Mouse (Mus musculus) forebrain, embryonic 10.5 days (tissue): ENCODE results near the gene Sae1. TPM values are rescaled to one million over a fixed set of nuclear protein-coding genes. Genes with fewer than 3 reads are reported as not detected.
"Not testable (repeated sequence)": the region's sequence is repeated elsewhere in the genome, so short reads cannot be mapped to it uniquely, and the experiment has no call there.

ENCODE experiments used
- DNase-seq: peaks from one replicate; pipeline ENCODE4 v3.0.0-alpha.2; 2017; ENCODE audit warnings: low spot score; ENCODE audit errors: extremely low spot score
- H3K27ac ChIP-seq: fragments of 300-500 bp; sonication (generic); 2 replicates; pipeline ENCODE4 v1.5.1; 2016; ENCODE audit warnings: mild to moderate bottlenecking
- H3K27me3 ChIP-seq: fragments of 300-500 bp; sonication (generic); 2 replicates; pipeline ENCODE4 v1.6.1; 2016; ENCODE audit warnings: mild to moderate bottlenecking; ENCODE audit not compliant: poor library complexity, severe bottlenecking
- H3K36me3 ChIP-seq: fragments of 300-500 bp; sonication (generic); replicated peaks from 2 replicates; pipeline ENCODE4 v1.6.1; 2016; ENCODE audit warnings: mild to moderate bottlenecking, moderate library complexity
- H3K4me1 ChIP-seq: fragments of 300-500 bp; sonication (generic); 2 replicates; pipeline ENCODE4 v1.6.1; 2016
- H3K4me3 ChIP-seq: fragments of 300-500 bp; sonication (generic); 2 replicates; pipeline ENCODE4 v1.5.1; 2016; ENCODE audit warnings: mild to moderate bottlenecking, moderate library complexity
- H3K9me3 ChIP-seq: fragments of 300-500 bp; sonication (generic); 2 replicates; pipeline ENCODE4 v1.6.1; 2016; ENCODE audit warnings: mild to moderate bottlenecking, moderate library complexity
- whole genome bisulfite sequencing: fragments of 180-500 bp; shearing (Covaris S2); methylation state at CpG from one replicate; pipeline ENCODE4 v1.1.7; 2016; 5-methylcytosine and 5-hydroxymethylcytosine counted together
- polyA plus RNA-seq: library from polyadenylated mRNA; unstranded; fragments of >200 nt; fragmentation: Nextera tagmentation; extraction: Ambion mirVana; gene quantifications from 2 replicates; pipeline ENCODE4 v1.2.1, GENCODE M21; 2016

Sae1 gene
- polyA plus RNA-seq, 1 experiment from 2014 or later = 505 TPM

DNA sequence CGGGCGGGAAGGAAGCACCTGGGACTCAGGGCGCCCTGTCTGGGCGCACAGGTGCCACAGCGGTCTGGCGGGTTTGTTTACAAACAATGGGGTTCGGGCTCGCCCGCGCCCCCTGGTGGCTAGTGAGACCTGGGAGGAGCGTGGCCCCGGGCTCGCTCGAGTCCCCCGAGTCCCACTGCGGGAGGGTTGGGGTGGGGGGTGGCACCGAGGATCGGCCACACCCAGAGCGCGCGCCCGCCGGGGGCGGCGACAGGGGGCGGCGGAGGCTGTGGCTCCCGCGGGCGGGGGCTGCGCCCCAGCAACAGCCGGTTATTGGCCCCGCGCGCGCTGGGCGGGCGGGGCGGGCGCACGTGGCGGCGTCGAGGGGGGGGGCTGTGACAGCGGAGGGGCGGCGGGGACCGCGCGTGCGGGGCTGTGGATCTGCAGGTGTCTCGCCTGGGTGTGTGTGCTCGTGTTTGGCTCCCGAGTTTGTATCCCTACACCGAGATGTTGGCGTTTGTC, 77.5 kb downstream of the Sae1 start:
- peaks cover 67% of the 10 kb centered on the region for H3K4me1 ChIP-seq
- WGBS = 0% methylated on average over 44 of the region's 56 CpGs

DNA sequence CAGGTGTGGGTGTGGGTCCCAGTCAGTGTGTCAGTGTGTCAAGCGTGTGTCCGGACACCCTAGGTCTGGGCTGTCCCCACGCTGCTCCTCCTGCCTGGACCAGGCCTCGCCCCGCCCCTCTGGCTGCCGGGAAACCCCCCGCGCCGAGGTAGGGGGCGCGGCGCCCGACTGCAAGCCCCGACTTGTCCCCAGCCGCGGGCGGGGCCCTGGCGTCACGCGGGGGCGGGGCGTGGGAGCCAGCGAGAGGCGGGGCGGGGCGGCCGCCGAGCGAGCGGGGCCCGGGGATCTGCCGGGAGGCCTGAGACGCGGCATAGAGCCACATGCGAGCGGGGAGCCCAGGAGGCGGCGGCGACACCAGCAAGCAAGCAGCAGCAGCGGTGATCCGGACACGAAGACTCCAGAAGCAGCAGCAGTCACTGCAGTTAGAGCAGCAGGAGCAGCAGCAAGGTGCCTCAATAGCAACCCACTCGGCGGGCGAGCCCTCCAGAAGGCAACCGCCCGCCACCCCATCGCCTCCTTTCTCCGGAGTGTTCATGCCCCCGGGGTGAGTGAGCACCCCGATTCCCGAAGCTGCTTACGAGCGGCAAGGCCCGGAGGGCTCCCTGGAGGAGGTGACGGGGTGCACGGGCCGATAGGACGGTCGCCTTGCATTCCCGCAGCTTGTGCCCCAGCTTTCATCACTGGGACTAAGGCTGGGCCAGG, 78.1 kb downstream of the Sae1 start:
- Histone ChIP-seq H3K9me3 (no peaks in the 10 kb centered on the region), H3K27ac (peak overlapping the region; percentile 99), H3K4me3 (peak overlapping the region; percentile 89), H3K27me3 (peaks cover 11% of the 10 kb centered on the region; the same call in 1 of the 2 replicates), H3K36me3 (no peaks in the 10 kb centered on the region), H3K4me1 (peaks cover 63% of the 10 kb centered on the region)
- DNase-seq = peak; percentile 69
- WGBS = 1% methylated on average over 61 of the region's 61 CpGs

More for the DNA sequence above, 77.5 kb downstream of the Sae1 start:
- peak; percentile 77 for DNase-seq
- Histone ChIP-seq H3K9me3 (no peaks in the 10 kb centered on the region), H3K27ac (peak overlapping the region; percentile 99), H3K36me3 (no peaks in the 10 kb centered on the region), H3K27me3 (peaks cover 11% of the 10 kb centered on the region; the same call in 1 of the 2 replicates), H3K4me3 (peak overlapping the region; percentile 89)

DNA sequence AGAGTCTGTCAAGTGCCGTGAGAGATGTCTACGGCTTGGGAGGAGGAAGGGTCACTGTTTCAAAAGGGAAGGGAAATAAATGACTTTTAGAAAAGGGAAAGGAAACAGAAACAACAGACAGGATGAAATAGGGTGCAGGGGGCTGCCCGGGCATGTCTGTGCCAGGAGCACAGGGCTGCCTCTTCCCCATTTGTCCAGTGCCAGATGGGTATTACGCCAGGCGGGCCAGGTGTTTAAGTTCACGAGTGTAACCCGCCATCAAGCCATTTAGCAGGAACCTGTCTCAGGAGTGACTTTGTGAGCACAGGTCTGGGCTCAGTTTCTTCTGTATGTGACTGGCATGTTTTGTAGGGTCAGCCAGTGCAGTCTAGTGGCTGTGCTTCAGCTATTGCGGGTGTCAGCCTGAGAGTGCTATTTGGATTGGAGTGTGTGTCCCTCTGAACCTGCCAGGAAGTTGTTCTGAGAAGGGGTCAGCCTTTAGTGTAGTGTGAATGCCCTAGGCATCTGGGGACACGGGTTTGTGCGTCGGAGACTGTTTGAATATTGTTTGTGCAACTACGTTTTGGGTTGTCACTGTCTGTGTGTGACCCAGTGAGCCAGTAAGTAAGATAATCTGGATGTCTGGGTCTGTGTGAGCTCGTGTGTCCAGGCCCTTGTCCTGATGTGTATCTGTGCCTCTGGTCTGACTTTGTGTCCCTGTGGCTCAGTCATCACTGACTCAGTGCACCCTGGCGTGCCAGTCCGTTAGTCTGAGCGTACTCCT, 78.9 kb downstream of the Sae1 start:
- Histone ChIP-seq H3K27me3 (peaks cover 11% of the 10 kb centered on the region; the same call in 1 of the 2 replicates), H3K27ac (peak overlapping the region; percentile 99), H3K4me1 (peaks cover 56% of the 10 kb centered on the region), H3K9me3 (no peaks in the 10 kb centered on the region), H3K4me3 (peak overlapping the region; percentile 89), H3K36me3 (no peaks in the 10 kb centered on the region)
- WGBS = 52% methylated on average over 16 of the region's 16 CpGs
- DNase-seq = no peak

DNA sequence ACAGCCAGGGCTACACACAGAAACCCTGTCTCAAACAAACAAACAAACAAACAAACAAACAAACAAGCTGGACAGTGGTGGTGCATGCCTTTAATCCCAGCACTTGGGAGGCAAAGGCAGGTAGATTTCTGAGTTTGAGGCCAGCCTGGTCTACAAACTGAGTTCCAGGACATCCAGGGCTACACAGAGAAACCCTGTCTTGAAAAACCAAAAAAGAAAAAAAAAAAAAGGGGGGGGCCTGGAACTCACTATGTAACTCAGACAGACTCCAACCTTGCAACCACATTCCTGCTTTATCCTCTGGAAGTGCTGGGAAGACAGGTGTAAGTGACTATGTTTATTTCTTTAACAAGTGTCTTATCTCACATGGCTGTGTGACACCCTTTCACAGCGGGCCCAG, 79.5 kb downstream of the Sae1 start, which contains the start of gene Bbc3:
TSS of gene Bbc3 (plus strand) at position 301 of the 400 bp plus-strand sequence.
- WGBS = 70% methylated on average over 1 of the region's 1 CpGs
- not testable (repeated sequence) for DNase-seq
- peak within 1 kb of the TSS; percentile 99 for H3K27ac ChIP-seq

GRCm38 (mm10) chr7:16307141-16307540, 80.5 kb downstream of the Sae1 start:
- 78% methylated on average over 6 of the region's 6 CpGs for WGBS
- not testable (repeated sequence) for DNase-seq, H3K9me3 ChIP-seq, H3K27ac ChIP-seq, H3K4me3 ChIP-seq, H3K36me3 ChIP-seq
- H3K4me1 ChIP-seq = peaks cover 40% of the 10 kb centered on the region
- peaks cover 11% of the 10 kb centered on the region; the same call in 1 of the 2 replicates for H3K27me3 ChIP-seq

More for the DNA sequence above, 79.5 kb downstream of the Sae1 start, which contains the start of gene Bbc3:
- peaks cover 49% of the 10 kb centered on the region for H3K4me1 ChIP-seq
- H3K36me3 ChIP-seq, H3K9me3 ChIP-seq: not testable (repeated sequence)
- H3K4me3 ChIP-seq = peak within 1 kb of the TSS; percentile 89
- H3K27me3 ChIP-seq = peaks cover 11% of the 10 kb centered on the region; the same call in 1 of the 2 replicates

GRCm38 (mm10) chr7:16299419-16300035, 88.1 kb downstream of the Sae1 start:
- Histone ChIP-seq H3K4me1 (peaks cover 51% of the 10 kb centered on the region), H3K27ac (peak overlapping the region; percentile 87)

GRCm38 (mm10) chr7:16298927-16299326, 88.7 kb downstream of the Sae1 start:
- no peaks in the 10 kb centered on the region for H3K36me3 ChIP-seq
- no peaks in the 10 kb centered on the region for H3K9me3 ChIP-seq
- H3K27ac ChIP-seq = peak overlapping the region; percentile 87
- no peak for DNase-seq
- WGBS = 80% methylated on average over 5 of the region's 5 CpGs
- H3K4me3 ChIP-seq = peak overlapping the region; percentile 61
- peaks cover 53% of the 10 kb centered on the region for H3K4me1 ChIP-seq
- H3K27me3 ChIP-seq = peaks cover 16% of the 10 kb centered on the region; the same call in 1 of the 2 replicates

More at GRCm38 (mm10) chr7:16299419-16300035, 88.1 kb downstream of the Sae1 start:
- Histone ChIP-seq H3K4me3 (peak overlapping the region; percentile 61), H3K27me3 (peaks cover 16% of the 10 kb centered on the region; the same call in 1 of the 2 replicates), H3K9me3 (no peaks in the 10 kb centered on the region), H3K36me3 (no peaks in the 10 kb centered on the region)
- WGBS = under 1% methylated on average over 52 of the region's 52 CpGs
- DNase-seq = peak; percentile 92

- DNase-seq = no peak
- Histone ChIP-seq H3K27ac (peak overlapping the region; percentile 35; the same call in 1 of the 2 replicates), H3K9me3 (no peaks in the 10 kb centered on the region), H3K27me3 (peaks cover 16% of the 10 kb centered on the region; the same call in 1 of the 2 replicates), H3K36me3 (no peaks in the 10 kb centered on the region), H3K4me1 (peaks cover 53% of the 10 kb centered on the region), H3K4me3 (no peak overlapping the region)
- WGBS = 63% methylated on average over 2 of the region's 2 CpGs
These were observed 90.0 kb downstream of the Sae1 start for GRCm38 (mm10) chr7:16297616-16298015.

DNA sequence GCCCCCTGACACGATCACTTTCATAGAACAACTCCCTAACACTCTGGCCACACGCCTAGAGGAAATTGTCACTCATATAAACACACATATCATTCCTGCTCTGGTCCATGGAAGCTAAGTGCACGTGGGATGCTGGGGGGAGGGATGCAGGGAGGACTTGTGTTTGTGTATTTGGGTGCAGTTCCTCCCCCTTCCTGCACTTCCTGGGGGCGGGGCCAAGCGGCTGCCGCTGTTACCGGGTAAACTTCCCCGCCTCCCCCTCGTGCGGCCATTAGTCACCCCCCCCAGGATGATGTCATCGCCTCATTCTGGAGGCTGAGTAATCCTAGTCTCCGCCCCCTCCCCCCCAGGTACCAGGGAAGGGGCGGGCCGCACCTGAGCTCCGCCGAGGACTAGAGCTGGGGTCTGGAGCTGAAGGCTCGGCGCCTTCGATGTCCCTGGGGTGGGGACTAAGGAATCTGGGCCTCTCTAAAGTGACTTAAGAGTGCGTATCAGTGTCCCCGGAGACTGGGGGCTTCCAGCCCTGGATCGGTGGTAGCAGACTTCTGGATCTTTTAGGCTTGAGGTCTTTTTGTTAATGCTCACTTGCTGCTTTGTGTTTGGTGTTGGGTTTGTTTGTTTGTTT, 90.7 kb downstream of the Sae1 start:
- H3K9me3 ChIP-seq = no peaks in the 10 kb centered on the region
- peaks cover 16% of the 10 kb centered on the region; the same call in 1 of the 2 replicates for H3K27me3 ChIP-seq
- H3K4me3 ChIP-seq = peak overlapping the region; percentile 62
- under 1% methylated on average over 22 of the region's 22 CpGs for WGBS
- H3K36me3 ChIP-seq = no peaks in the 10 kb centered on the region
- DNase-seq = peak; percentile 80
- peak overlapping the region; percentile 92 for H3K27ac ChIP-seq
- H3K4me1 ChIP-seq = peaks cover 53% of the 10 kb centered on the region

GRCm38 (mm10) chr7:16296146-16296545, 91.5 kb downstream of the Sae1 start:
- H3K4me1 ChIP-seq = peaks cover 53% of the 10 kb centered on the region
- no peaks in the 10 kb centered on the region for H3K9me3 ChIP-seq
- DNase-seq = no peak
- H3K27ac ChIP-seq = peak overlapping the region; percentile 92
- 48% methylated on average over 2 of the region's 2 CpGs for WGBS
- H3K27me3 ChIP-seq = peaks cover 16% of the 10 kb centered on the region; the same call in 1 of the 2 replicates
- H3K36me3 ChIP-seq = no peaks in the 10 kb centered on the region
- peak overlapping the region; percentile 62; the same call in 1 of the 2 replicates for H3K4me3 ChIP-seq

- H3K27ac ChIP-seq = peak overlapping the region; percentile 92
- DNase-seq = peak; percentile 77
- no peaks in the 10 kb centered on the region for H3K36me3 ChIP-seq
- WGBS = 2% methylated on average over 41 of the region's 41 CpGs
- H3K4me3 ChIP-seq = peak overlapping the region; percentile 62
- H3K27me3 ChIP-seq = peaks cover 16% of the 10 kb centered on the region; the same call in 1 of the 2 replicates
- no peaks in the 10 kb centered on the region for H3K9me3 ChIP-seq
- H3K4me1 ChIP-seq = peaks cover 52% of the 10 kb centered on the region
These were observed 92.2 kb downstream of the Sae1 start for GRCm38 (mm10) chr7:16295321-16295900.
